Mouse (Mus musculus): ENCODE results near the gene Neb.
"Not testable (repeated sequence)": the region's sequence is repeated elsewhere in the genome, so short reads cannot be mapped to it uniquely, and the experiment has no call there.

Neb gene

DNA sequence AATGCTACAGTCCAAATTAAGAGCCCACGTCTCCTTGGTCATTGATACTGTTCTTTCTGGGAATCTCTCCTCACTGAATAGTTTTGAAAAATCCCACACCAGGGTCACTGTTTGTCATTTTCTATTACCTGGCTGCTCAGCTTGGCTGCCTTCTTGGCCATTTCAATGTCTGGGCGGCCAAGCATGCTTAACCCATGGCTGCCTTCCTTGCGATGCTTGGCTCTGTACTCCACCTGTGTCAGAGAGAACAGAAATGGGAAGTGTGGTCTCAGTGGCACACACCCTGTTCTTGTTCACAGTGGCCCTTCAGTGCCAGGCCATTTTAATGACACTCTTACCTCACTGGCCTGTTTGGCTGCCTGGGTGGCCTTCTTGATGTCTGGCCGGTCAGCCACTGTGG, 203.3 kb downstream of the Neb start:
- DNase-seq: no peak

DNA sequence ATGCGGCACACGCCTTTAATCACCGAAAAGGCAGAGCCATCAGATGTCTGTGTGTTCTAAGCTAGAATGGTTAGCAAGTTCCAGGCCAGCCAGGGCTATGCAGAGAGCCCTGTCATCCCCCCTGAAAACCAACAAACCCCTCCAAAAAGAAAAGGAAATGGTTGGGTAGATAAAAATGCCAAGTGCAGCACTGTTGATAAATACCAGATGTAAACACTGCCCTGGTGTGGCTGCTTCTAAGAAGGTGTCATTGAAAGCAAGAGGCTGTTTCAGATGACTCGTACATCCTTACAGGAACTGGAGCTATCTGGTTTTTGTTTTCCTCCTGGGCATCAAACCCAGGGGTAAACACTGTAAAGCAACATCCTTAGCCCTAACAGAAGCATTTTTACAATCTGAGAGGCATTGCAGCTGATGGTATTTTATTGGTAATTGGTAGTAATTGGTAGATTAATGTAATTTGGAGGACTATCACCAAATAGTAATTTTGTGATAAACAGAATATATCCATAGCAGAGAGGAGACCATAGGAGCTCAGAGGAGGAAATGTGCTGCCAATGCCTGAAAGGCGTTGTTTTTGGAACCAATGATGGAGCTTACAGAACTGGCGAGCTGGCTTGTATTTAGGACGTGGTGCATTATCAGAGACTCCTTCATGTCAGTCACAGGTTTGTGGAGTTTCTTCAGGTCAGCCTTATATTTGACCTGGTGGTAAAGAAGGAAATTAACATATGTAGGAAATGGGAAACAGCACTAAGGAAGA, 208.8 kb downstream of the Neb start:
- DNase-seq: no peak

DNA sequence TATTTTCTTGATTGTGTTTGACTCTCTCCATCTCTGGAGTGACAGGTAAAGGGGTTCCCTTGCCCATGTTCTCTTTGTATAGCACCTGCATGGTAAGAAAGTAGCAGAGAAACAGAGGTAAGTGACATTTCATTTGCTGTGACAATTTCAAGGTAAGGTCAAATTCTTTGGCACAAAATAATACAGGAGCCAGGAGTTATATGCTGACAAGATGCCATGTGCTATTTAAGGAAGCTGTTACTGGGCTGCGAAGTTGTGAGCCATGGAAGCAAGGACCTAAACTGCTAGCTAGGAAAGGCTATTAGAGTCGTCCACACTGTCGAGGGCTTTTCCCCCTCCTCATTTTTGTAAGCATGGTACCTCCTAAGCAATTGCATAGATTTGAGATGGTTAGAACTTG, 225.2 kb downstream of the Neb start:
- DNase-seq: no peak

GRCm38 (mm10) chr2:52133351-52133750, 244.9 kb downstream of the Neb start:
- DNase-seq: no peak

DNA sequence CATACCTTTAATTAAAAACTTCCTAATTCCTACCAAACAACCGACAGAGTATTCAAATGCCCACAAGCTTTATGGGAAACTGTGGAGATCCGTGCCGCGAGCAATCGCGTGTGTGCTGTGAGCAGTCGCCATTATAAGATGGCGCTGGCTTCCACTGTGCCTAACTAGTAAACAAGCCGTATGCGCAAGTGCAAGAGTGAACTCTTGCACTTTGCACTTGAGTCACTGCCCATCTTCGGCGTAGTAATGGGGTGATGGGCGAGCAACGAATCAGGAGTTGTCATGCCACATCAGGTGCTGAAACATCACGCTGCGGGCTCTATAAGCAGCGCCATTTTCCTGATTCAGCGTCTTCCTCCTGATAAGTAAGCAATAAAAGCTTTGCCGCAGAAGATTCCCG, 246.9 kb downstream of the Neb start:
- not testable (repeated sequence) for DNase-seq

- DNase-seq: no peak
Measured at GRCm38 (mm10) chr2:52114086-52114485, 264.2 kb downstream of the Neb start.

Data from right cerebral cortex, postnatal 25 days (tissue).